Mouse (Mus musculus) lung, postnatal 0 days (tissue): ENCODE measurements around the gene Ppfia3. TPM values are rescaled to one million over a fixed set of nuclear protein-coding genes. Genes with fewer than 3 reads are reported as not detected.

Experiments
- ATAC-seq: fragments of 200-750 bp; cut with Nextera tagmentation; 2 replicates; pipeline ENCODE4 v1.8.0; 2017; ENCODE audit warnings: moderate library complexity
- DNase-seq: peaks from one replicate; pipeline ENCODE4 v3.0.0-alpha.2; 2016; ENCODE audit warnings: low spot score
- H3K27ac ChIP-seq: fragments of 300-500 bp; sonication (generic); 2 replicates; pipeline ENCODE4 v1.5.1; 2014; ENCODE audit warnings: antibody characterized with exemption, mild to moderate bottlenecking, low read length, mixed read lengths
- H3K27me3 ChIP-seq: fragments of 300-500 bp; sonication (generic); replicated peaks from 2 replicates; pipeline ENCODE4 v1.6.1; 2014; ENCODE audit warnings: low read length, mixed read lengths; ENCODE audit not compliant: insufficient read depth
- H3K36me3 ChIP-seq: fragments of 300-500 bp; sonication (generic); 2 replicates; pipeline ENCODE4 v1.6.1; 2014; ENCODE audit warnings: low read length, mixed read lengths; ENCODE audit not compliant: insufficient read depth
- H3K4me1 ChIP-seq: fragments of 300-500 bp; sonication (generic); 2 replicates; pipeline ENCODE4 v1.6.1; 2014; ENCODE audit warnings: antibody characterized with exemption, low read depth, low read length, mixed read lengths; ENCODE audit not compliant: insufficient read depth
- H3K4me2 ChIP-seq: fragments of 300-500 bp; sonication (generic); replicated peaks from 2 replicates; pipeline ENCODE4 v1.6.1; 2014; ENCODE audit warnings: low read depth, mild to moderate bottlenecking, low read length, moderate library complexity, mixed read lengths
- H3K4me3 ChIP-seq: fragments of 300-500 bp; sonication (generic); 2 replicates; pipeline ENCODE4 v1.5.1; 2014; ENCODE audit warnings: low read depth, low read length
- H3K9ac ChIP-seq: fragments of 300-500 bp; sonication (generic); replicated peaks from 2 replicates; pipeline ENCODE4 v1.6.1; 2014; ENCODE audit warnings: low read depth, mild to moderate bottlenecking
- H3K9me3 ChIP-seq: fragments of 300-500 bp; sonication (generic); 2 replicates; pipeline ENCODE4 v1.6.1; 2016; ENCODE audit warnings: low read length, mixed read lengths
- CTCF ChIP-seq: IDR thresholded peaks from 2 replicates; pipeline ENCODE4 v1.5.1; 2016; ENCODE audit warnings: antibody characterized with exemption, mild to moderate bottlenecking
- EP300 ChIP-seq: IDR thresholded peaks from 2 replicates; pipeline ENCODE4 v1.6.1; 2016; ENCODE audit warnings: antibody characterized with exemption, mild to moderate bottlenecking, control low read depth
- WGBS: fragments of 180-500 bp; shearing (Covaris S2); extraction: QIAGEN DNeasy Blood & Tissue Kit; methylation state at CpG from one replicate; pipeline ENCODE4 v1.1.7; 2014; 5-methylcytosine and 5-hydroxymethylcytosine counted together
- polyA plus RNA-seq: library from polyadenylated mRNA; unstranded; fragments of >200 nt; fragmentation: Nextera tagmentation; extraction: Ambion mirVana; gene quantifications from 2 replicates; pipeline ENCODE4 v1.2.1, GENCODE M21; 2015

The Ppfia3 gene
- polyA plus RNA-seq, 1 experiment from 2014 or later: 1.8 TPM

DNA sequence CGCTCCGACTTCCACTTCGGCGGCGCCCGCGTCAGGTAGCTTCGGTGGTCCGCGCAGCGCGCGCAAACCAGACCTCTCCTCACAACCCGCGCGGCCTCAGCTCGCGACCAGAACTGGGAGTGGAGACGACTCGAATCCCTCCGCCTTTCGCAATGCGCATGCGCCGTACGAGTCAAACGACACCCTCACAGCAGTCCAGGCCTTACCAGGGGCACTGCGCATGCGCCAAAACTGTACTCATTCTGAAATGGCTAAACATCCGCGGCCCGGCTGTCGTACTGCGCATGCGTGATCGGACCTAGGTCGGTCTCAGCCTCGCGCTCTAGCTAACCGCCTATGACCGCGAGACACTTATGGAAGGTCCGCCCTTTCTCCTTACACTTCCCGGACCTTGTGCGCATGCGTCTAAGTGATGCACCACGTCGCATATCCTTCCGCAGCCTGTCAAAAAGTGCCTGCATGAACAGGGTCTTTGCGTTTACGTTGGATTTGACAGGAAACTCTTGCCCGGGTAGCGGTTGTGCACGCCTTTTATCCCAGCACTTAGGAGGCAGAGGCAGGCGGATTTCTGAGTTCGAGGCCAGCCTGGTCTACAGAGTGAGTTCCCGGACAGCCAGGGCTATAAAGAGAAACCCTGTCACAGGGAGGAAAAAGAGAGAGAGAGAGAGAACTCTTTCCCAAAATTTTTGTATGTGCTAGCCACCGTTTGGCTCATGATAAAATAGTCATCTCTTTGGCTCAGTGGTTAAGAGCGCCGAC is 28.9 kb upstream of the Ppfia3 start, which contains the start of gene Snrnp70:
Gene Snrnp70, minus strand, starts transcription at position 165 of the 759 bp plus-strand sequence.
- Histone ChIP-seq H3K4me1 (peaks cover 3% of the 10 kb centered on the region; the same call in 1 of the 2 replicates), H3K27ac (peak within 1 kb of the TSS; percentile 95), H3K9ac (peak within 1 kb of the TSS; percentile 79), H3K9me3 (no peaks in the 10 kb centered on the region), H3K27me3 (no peaks in the 10 kb centered on the region), H3K4me2 (peak within 1 kb of the TSS; percentile 67), H3K4me3 (peak within 1 kb of the TSS; percentile 74), H3K36me3 (peaks cover 13% of the 10 kb centered on the region)
- no peak for TF ChIP-seq CTCF
- no peak for TF ChIP-seq EP300
- DNase-seq (peak; percentile 100), ATAC-seq (peak; percentile 98)
- WGBS: under 1% methylated on average over 57 of the region's 60 CpGs

DNA sequence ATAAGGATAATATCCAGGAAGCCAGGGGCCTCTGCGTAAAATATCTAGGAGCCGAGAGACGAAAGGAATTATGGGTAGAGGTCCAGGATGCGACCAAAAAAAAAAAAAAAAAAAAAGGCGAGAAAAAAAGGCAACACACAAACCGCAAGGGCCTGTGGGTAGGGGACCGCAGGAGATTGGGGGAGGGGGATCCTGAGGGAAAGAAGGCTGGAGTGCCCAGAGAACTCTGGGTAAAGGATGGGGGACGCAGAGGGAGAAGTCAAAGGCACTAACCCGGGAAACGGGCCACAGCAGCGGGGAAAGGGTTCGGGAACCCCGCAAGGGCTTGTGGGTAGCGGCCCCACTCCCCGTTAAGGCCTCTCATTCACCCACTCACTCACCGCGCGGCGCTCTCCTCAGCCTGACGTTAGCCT is 28.3 kb upstream of the Ppfia3 start:
- H3K4me2 ChIP-seq: peak overlapping the region; percentile 67
- ATAC-seq: peak; percentile 71
- DNase-seq: peak; percentile 81
- H3K36me3 ChIP-seq: peaks cover 20% of the 10 kb centered on the region
- peak overlapping the region; percentile 95 for H3K27ac ChIP-seq
- no peaks in the 10 kb centered on the region for H3K9me3 ChIP-seq
- H3K4me3 ChIP-seq: peak overlapping the region; percentile 74
- H3K9ac ChIP-seq: peak overlapping the region; percentile 79
- TF ChIP-seq EP300 (no peak), CTCF (no peak)
- peaks cover 3% of the 10 kb centered on the region; the same call in 1 of the 2 replicates for H3K4me1 ChIP-seq
- 0% methylated on average over 18 of the region's 20 CpGs for WGBS
- H3K27me3 ChIP-seq: no peaks in the 10 kb centered on the region

DNA sequence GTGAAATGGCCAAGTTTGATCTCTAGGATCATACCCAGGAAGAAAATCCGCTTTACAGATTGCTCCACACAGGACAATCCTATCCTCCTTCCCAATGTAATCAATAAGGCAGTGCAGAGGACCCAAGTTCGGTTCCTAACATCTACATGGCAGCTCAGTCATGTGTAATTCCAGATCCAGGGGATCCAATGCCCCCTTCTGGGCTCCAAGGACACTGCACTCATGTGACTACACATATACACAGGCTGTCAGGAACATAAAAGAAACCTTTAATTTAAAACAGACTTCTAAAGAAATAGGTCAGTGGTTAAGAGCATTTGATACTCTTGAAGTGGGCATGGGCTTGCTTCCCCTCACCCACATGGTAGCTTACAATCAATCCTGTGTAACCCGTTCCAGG is 19.3 kb upstream of the Ppfia3 start:
- Histone ChIP-seq H3K9me3 (no peaks in the 10 kb centered on the region), H3K9ac (no peak overlapping the region), H3K36me3 (peaks cover 80% of the 10 kb centered on the region), H3K27ac (no peak overlapping the region), H3K27me3 (no peaks in the 10 kb centered on the region), H3K4me3 (no peak overlapping the region), H3K4me1 (no peaks in the 10 kb centered on the region), H3K4me2 (no peak overlapping the region)
- 87% methylated on average over 3 of the region's 3 CpGs for WGBS
- DNase-seq: no peak
- peak; percentile 42 for TF ChIP-seq CTCF
- TF ChIP-seq EP300: no peak
- ATAC-seq: no peak

DNA sequence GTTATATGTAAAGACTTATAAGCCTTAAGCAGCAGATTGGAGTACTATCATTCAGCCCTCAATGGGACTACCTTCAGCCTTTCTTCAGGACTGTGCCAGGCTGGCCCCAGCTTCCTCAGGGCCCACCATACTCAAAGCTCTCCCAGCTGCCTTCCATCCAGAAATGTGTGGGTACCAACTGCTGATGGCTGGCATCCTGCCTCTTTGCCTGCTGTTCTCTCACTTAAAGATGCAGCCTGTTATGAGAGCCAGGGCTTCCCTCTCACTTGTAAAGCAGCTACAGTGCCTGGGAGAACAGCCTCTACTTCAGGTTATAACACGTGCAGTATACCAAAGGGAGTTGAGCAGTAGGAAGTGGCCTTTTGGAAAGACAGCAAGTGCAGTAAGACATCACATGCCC is 9.2 kb upstream of the Ppfia3 start:
- Histone ChIP-seq H3K27ac (no peak overlapping the region), H3K27me3 (no peaks in the 10 kb centered on the region), H3K36me3 (peaks cover 40% of the 10 kb centered on the region), H3K4me2 (no peak overlapping the region), H3K9me3 (no peaks in the 10 kb centered on the region), H3K4me3 (no peak overlapping the region), H3K9ac (no peak overlapping the region), H3K4me1 (no peaks in the 10 kb centered on the region)
- TF ChIP-seq CTCF (no peak), EP300 (no peak)
- DNase-seq: no peak
- ATAC-seq: no peak
- WGBS: 79% methylated on average over 1 of the region's 1 CpGs

DNA sequence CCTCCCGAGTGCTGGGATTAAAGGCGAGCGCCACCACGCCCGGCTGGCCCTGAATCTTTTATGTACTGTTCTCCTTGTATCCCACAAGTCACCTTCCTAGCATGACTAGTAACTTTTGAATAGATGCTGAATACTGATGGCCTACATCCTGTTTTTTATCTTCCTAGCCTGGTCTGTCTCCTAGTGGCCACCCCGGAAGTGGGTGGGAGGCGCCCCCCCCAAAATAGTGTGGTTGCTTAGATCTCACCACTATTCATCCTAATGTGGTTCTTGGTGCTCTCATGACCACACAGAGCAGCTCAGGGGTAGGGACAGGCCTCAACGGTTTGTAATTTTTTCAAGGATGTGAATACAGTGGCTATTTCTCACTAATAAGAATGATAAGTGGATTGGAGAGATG is 7.8 kb upstream of the Ppfia3 start:
- Histone ChIP-seq H3K9me3 (no peaks in the 10 kb centered on the region), H3K4me1 (peaks cover 4% of the 10 kb centered on the region; the same call in 1 of the 2 replicates), H3K36me3 (peaks cover 29% of the 10 kb centered on the region), H3K9ac (no peak overlapping the region), H3K4me3 (no peak overlapping the region), H3K27me3 (0 out of 2 replicates have a peak, but pooled peaks cover 4% of the 10 kb centered on the region), H3K27ac (no peak overlapping the region), H3K4me2 (no peak overlapping the region)
- no peak for ATAC-seq
- no peak for DNase-seq
- no peak for TF ChIP-seq CTCF
- TF ChIP-seq EP300: no peak
- WGBS: 88% methylated on average over 8 of the region's 8 CpGs

DNA sequence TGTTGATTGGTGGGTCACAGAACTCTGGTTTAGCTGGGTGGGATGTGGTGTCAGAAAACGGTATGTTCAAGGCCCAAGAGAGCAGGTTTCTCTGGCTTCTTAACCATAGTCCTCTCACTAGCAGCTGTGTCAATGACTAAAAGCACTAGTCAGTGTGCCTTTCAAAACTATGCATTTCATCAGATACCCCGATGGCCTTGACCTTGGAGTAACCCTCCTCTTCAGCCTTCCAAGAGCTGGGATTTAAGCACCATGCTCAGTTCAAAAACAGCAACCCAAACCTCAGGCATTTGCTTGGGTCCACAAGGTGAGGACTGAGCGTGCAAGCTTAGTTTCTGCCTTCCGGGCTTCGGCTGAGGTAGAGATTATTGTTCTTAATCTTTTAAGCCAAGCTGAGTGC is 5.6 kb upstream of the Ppfia3 start:
- peaks cover 10% of the 10 kb centered on the region; the same call in 1 of the 2 replicates for H3K4me1 ChIP-seq
- H3K4me3 ChIP-seq: no peak overlapping the region

More for the DNA sequence above, 5.6 kb upstream of the Ppfia3 start:
- H3K9ac ChIP-seq: no peak overlapping the region
- H3K4me2 ChIP-seq: no peak overlapping the region
- TF ChIP-seq EP300 (no peak), CTCF (no peak)
- no peaks in the 10 kb centered on the region for H3K9me3 ChIP-seq
- 75% methylated on average over 5 of the region's 5 CpGs for WGBS
- no peak for DNase-seq
- peaks cover 18% of the 10 kb centered on the region for H3K36me3 ChIP-seq
- no peak for ATAC-seq
- H3K27ac ChIP-seq: no peak overlapping the region
- peaks cover 14% of the 10 kb centered on the region; the same call in 1 of the 2 replicates for H3K27me3 ChIP-seq
